8 mouse cellular contexts compared by ENCODE assay signal in genomic region chr2:76406937-76407441, GRCm38 (mm10). TPM values are rescaled to one million over a fixed set of nuclear protein-coding genes. Genes with fewer than 3 reads are reported as not detected.
DNase-seq lines count a peak whose midpoint lies in the region; ATAC-seq and TF ChIP-seq lines count a peak whose summit lies in the region.

No protein-coding gene starts in this region.

- ATAC-seq in lung, embryonic 14.5 days (ENCODE audit: insufficient read depth) = peak; percentile 59

- under 1% methylated on average over 49 of the region's 49 CpGs for WGBS in hindbrain, embryonic 10.5 days
- WGBS in lung, embryonic 14.5 days = under 1% methylated on average over 44 of the region's 49 CpGs

- peak overlapping the region; percentile 90 for H3K27ac ChIP-seq in hindbrain, embryonic 10.5 days
- H3K27ac ChIP-seq in lung, embryonic 14.5 days (ENCODE audit: low read depth) = peak overlapping the region; percentile 78

- peak overlapping the region; percentile 75 for H3K9ac ChIP-seq in lung, embryonic 14.5 days

- TF ChIP-seq CTCF in lung, embryonic 14.5 days (IDR thresholded peaks at IDR 0.05; ENCODE audit: low read depth) = 0 out of 2 replicates have a peak, but pooled peaks have one; percentile 1

- H3K4me3 ChIP-seq in hindbrain, embryonic 10.5 days = peak overlapping the region; percentile 94
- H3K4me3 ChIP-seq in lung, embryonic 14.5 days (ENCODE audit: low read depth, low read length) = peak overlapping the region; percentile 94

- H3K4me1 ChIP-seq in hindbrain, embryonic 10.5 days (replicated peaks) = peaks cover 14% of the 10 kb centered on the region
- H3K4me1 ChIP-seq in lung, embryonic 14.5 days (ENCODE audit: insufficient read depth) = no peaks in the 10 kb centered on the region

- H3K9me3 ChIP-seq in hindbrain, embryonic 10.5 days = no peaks in the 10 kb centered on the region
- H3K9me3 ChIP-seq in lung, embryonic 14.5 days (ENCODE audit: low read depth, low read length) = no peaks in the 10 kb centered on the region

- H3K4me2 ChIP-seq in lung, embryonic 14.5 days = peak overlapping the region; percentile 78

- H3K27me3 ChIP-seq in hindbrain, embryonic 10.5 days (ENCODE audit: insufficient read depth, poor library complexity, severe bottlenecking) = peaks cover 37% of the 10 kb centered on the region
- H3K27me3 ChIP-seq in lung, embryonic 14.5 days (ENCODE audit: insufficient read depth, low read length) = no peaks in the 10 kb centered on the region

- DNase-seq in R1 (ENCODE audit: low read depth, low spot score) (peak; percentile 52), adipocyte (ENCODE audit: low spot score) (no peak)
- DNase-seq in cerebellum, adult 9-10 months = peak; percentile 81
- DNase-seq in frontal cortex, postnatal 10 days (ENCODE audit: low spot score in 2 of 2) = peak; percentile 52 to 64
- DNase-seq in hindbrain, embryonic 10.5 days (ENCODE audit: low spot score) = peak; percentile 78
- peak; percentile 16 for DNase-seq in layer of hippocampus, adult 9-10 months (ENCODE audit: low spot score)
- peak; percentile 78 for DNase-seq in lung, embryonic 14.5 days
- DNase-seq in ovary, postnatal 36 days (ENCODE audit: low spot score) = peak; percentile 67

- no peaks in the 10 kb centered on the region for H3K36me3 ChIP-seq in hindbrain, embryonic 10.5 days
- H3K36me3 ChIP-seq in lung, embryonic 14.5 days (ENCODE audit: insufficient read depth) = no peaks in the 10 kb centered on the region

RNA-seq across cellular contexts. Expression of gene Osbpl6, which starts 0.7 kb away (rescaled TPM):
- 13.8 and 15.4 TPM in 2 replicates for polyA plus RNA-seq in hindbrain, embryonic 10.5 days (2016; fragmentation: Nextera tagmentation; extraction: Ambion mirVana)
- polyA plus RNA-seq in lung, embryonic 14.5 days (2014; fragmentation: Nextera tagmentation; extraction: Ambion mirVana) = 17.3 and 17.6 TPM in 2 replicates

RNA-seq across cellular contexts. Expression of gene Rbm45, which starts 37.2 kb away (rescaled TPM):
- polyA plus RNA-seq in hindbrain, embryonic 10.5 days (2016; fragmentation: Nextera tagmentation; extraction: Ambion mirVana) = 17.8 and 18.3 TPM in 2 replicates
- 15.1 and 16.2 TPM in 2 replicates for polyA plus RNA-seq in lung, embryonic 14.5 days (2014; fragmentation: Nextera tagmentation; extraction: Ambion mirVana)

RNA-seq across cellular contexts. Expression of gene Cyct, which starts 46.7 kb away (rescaled TPM):
- polyA plus RNA-seq in hindbrain, embryonic 10.5 days (2016; fragmentation: Nextera tagmentation; extraction: Ambion mirVana) = not detected in 2 replicates
- polyA plus RNA-seq in lung, embryonic 14.5 days (2014; fragmentation: Nextera tagmentation; extraction: Ambion mirVana) = not detected in 2 replicates
